Mouse (Mus musculus) liver, embryonic 13.5 days (tissue): ENCODE results near the gene Olfr945. TPM values are rescaled to one million over a fixed set of nuclear protein-coding genes. Genes with fewer than 3 reads are reported as not detected.

ENCODE experiments used
- ATAC-seq: fragments of 200-750 bp; cut with Nextera tagmentation; 2 replicates; pipeline ENCODE4 v1.8.0; 2017; ENCODE audit warnings: low read depth, mild to moderate bottlenecking, moderate number of reproducible peaks, moderate library complexity
- DNase-seq: peaks from one replicate; pipeline ENCODE4 v3.0.0; 2022
- H3K27ac ChIP-seq: fragments of 300-500 bp; sonication (generic); 2 replicates; pipeline ENCODE4 v1.5.1; 2015; ENCODE audit warnings: moderate library complexity, mild to moderate bottlenecking, inconsistent platforms
- H3K27me3 ChIP-seq: fragments of 300-500 bp; sonication (generic); 2 replicates; pipeline ENCODE4 v1.6.1; 2015; ENCODE audit warnings: mild to moderate bottlenecking, inconsistent platforms
- H3K36me3 ChIP-seq: fragments of 300-500 bp; sonication (generic); 2 replicates; pipeline ENCODE4 v1.6.1; 2015; ENCODE audit warnings: mild to moderate bottlenecking, inconsistent platforms
- H3K4me1 ChIP-seq: fragments of 300-500 bp; sonication (generic); replicated peaks from 2 replicates; pipeline ENCODE4 v1.6.1; 2015; ENCODE audit warnings: inconsistent platforms
- H3K4me2 ChIP-seq: fragments of 300-500 bp; sonication (generic); 2 replicates; pipeline ENCODE4 v1.6.1; 2015; ENCODE audit warnings: inconsistent platforms, mild to moderate bottlenecking, moderate library complexity
- H3K4me3 ChIP-seq: fragments of 300-500 bp; sonication (generic); replicated peaks from 2 replicates; pipeline ENCODE4 v1.5.1; 2015; ENCODE audit warnings: mild to moderate bottlenecking, inconsistent platforms
- H3K9ac ChIP-seq: fragments of 300-500 bp; sonication (generic); 2 replicates; pipeline ENCODE4 v1.6.1; 2015; ENCODE audit warnings: mild to moderate bottlenecking, inconsistent platforms
- H3K9me3 ChIP-seq: fragments of 300-500 bp; sonication (generic); replicated peaks from 2 replicates; pipeline ENCODE4 v1.6.1; 2016; ENCODE audit warnings: inconsistent platforms
- WGBS: fragments of 180-500 bp; shearing (Covaris S2); methylation state at CpG from one replicate; pipeline ENCODE4 v1.1.7; 2015; ENCODE audit not compliant: insufficient replicate concordance; 5-methylcytosine and 5-hydroxymethylcytosine counted together
- polyA plus RNA-seq: library from polyadenylated mRNA; unstranded; fragments of >200 nt; fragmentation: Nextera tagmentation; extraction: Ambion mirVana; gene quantifications from 2 replicates; pipeline ENCODE4 v1.2.1, GENCODE M21; 2015

Gene Olfr945
- not detected in 2 replicates for polyA plus RNA-seq

- no peak within 1 kb of the TSS for H3K4me3 ChIP-seq
- no peak for ATAC-seq
- no peak for DNase-seq
- 68% methylated on average over 3 of the region's 3 CpGs for WGBS
- no peak within 1 kb of the TSS for H3K9ac ChIP-seq
- H3K36me3 ChIP-seq = no peaks in the 10 kb centered on the region
- no peak within 1 kb of the TSS for H3K4me2 ChIP-seq
- H3K27me3 ChIP-seq = no peaks in the 10 kb centered on the region
- no peaks in the 10 kb centered on the region for H3K9me3 ChIP-seq
- H3K27ac ChIP-seq = no peak within 1 kb of the TSS
- no peaks in the 10 kb centered on the region for H3K4me1 ChIP-seq
Measured at GRCm38 (mm10) chr9:39276718-39277117, at the start of gene Olfr945. Gene Olfr945, minus strand, starts transcription at chr9:39276818.

GRCm38 (mm10) chr9:39325945-39326344, 49.3 kb upstream of the Olfr945 start, which contains the start of gene Olfr948:
Gene Olfr948, minus strand, starts transcription at chr9:39326045.
- Histone ChIP-seq H3K27ac (no peak within 1 kb of the TSS), H3K4me2 (no peak within 1 kb of the TSS), H3K9me3 (no peaks in the 10 kb centered on the region), H3K27me3 (no peaks in the 10 kb centered on the region), H3K4me3 (no peak within 1 kb of the TSS), H3K9ac (no peak within 1 kb of the TSS), H3K36me3 (no peaks in the 10 kb centered on the region), H3K4me1 (no peaks in the 10 kb centered on the region)
- DNase-seq (no peak), ATAC-seq (no peak)

- Histone ChIP-seq H3K27ac (no peak overlapping the region), H3K4me1 (no peaks in the 10 kb centered on the region), H3K4me3 (no peak overlapping the region), H3K9ac (no peak overlapping the region), H3K36me3 (no peaks in the 10 kb centered on the region), H3K9me3 (no peaks in the 10 kb centered on the region), H3K4me2 (no peak overlapping the region), H3K27me3 (no peaks in the 10 kb centered on the region)
- WGBS = 60% methylated on average over 2 of the region's 2 CpGs
- ATAC-seq (no peak), DNase-seq (no peak)
Measured at GRCm38 (mm10) chr9:39287136-39287535, 10.5 kb upstream of the Olfr945 start.

- Histone ChIP-seq H3K9ac (no peak within 1 kb of the TSS), H3K4me1 (no peaks in the 10 kb centered on the region), H3K27ac (no peak within 1 kb of the TSS), H3K27me3 (no peaks in the 10 kb centered on the region), H3K4me2 (no peak within 1 kb of the TSS), H3K4me3 (no peak within 1 kb of the TSS), H3K9me3 (no peaks in the 10 kb centered on the region), H3K36me3 (no peaks in the 10 kb centered on the region)
- no peak for ATAC-seq
- no peak for DNase-seq
- 60% methylated on average over 1 of the region's 1 CpGs for WGBS
Measured at GRCm38 (mm10) chr9:39249894-39250293, 26.7 kb downstream of the Olfr945 start, which contains the start of gene Olfr1537. Gene Olfr1537, minus strand, starts transcription at chr9:39249994.

Other genes with a start within 250 kb of the Olfr945 start
- gene Olfr937, start 211.9 kb downstream of the Olfr945 start, polyA plus RNA-seq = not detected in 2 replicates
- not detected in 2 replicates for gene Olfr938, start 197.9 kb downstream of the Olfr945 start, polyA plus RNA-seq
- gene Olfr27, start 148.7 kb downstream of the Olfr945 start, polyA plus RNA-seq = not detected in 2 replicates
- not detected in 2 replicates for gene Olfr943, start 110.5 kb downstream of the Olfr945 start, polyA plus RNA-seq
- gene Olfr944, start 74.9 kb downstream of the Olfr945 start, polyA plus RNA-seq = not detected in 2 replicates
- gene Olfr1537, start 26.8 kb downstream of the Olfr945 start, polyA plus RNA-seq = not detected in 2 replicates
- not detected in 2 replicates for gene Olfr948, start 49.2 kb upstream of the Olfr945 start, polyA plus RNA-seq
- gene Olfr951, start 110.6 kb upstream of the Olfr945 start, polyA plus RNA-seq = not detected in 2 replicates
- gene Olfr952, start 150.3 kb upstream of the Olfr945 start, polyA plus RNA-seq = not detected in 2 replicates
- gene Olfr954, start 179.9 kb upstream of the Olfr945 start, polyA plus RNA-seq = not detected in 2 replicates
- not detected in 2 replicates for gene Olfr955, start 195.1 kb upstream of the Olfr945 start, polyA plus RNA-seq
- not detected in 2 replicates for gene Olfr44, start 217.2 kb upstream of the Olfr945 start, polyA plus RNA-seq
- gene Olfr957, start 239.0 kb upstream of the Olfr945 start, polyA plus RNA-seq = not detected in 2 replicates